Mouse (Mus musculus): ENCODE measurements around the gene Zfp189. TPM values are rescaled to one million over a fixed set of nuclear protein-coding genes. Genes with fewer than 3 reads are reported as not detected.

Gene Zfp189
- polyA plus RNA-seq, 1 experiment: 0.58 TPM

GRCm38 (mm10) chr4:49536671-49537070 is 15.7 kb downstream of the Zfp189 start:
- Histone ChIP-seq H3K36me3 (ENCODE audit: control insufficient read depth, insufficient read depth, low read length) (no peaks in the 10 kb centered on the region), H3K4me1 (ENCODE audit: control insufficient read depth, insufficient read depth, insufficient read length) (no peaks in the 10 kb centered on the region), H3K27me3 (ENCODE audit: control insufficient read depth, insufficient read depth, low read length) (no peaks in the 10 kb centered on the region), H3K27ac (ENCODE audit: insufficient read depth, low read length) (no peak overlapping the region), H3K4me3 (ENCODE audit: extremely low read depth, insufficient read depth, insufficient read length) (no peak overlapping the region)
- TF ChIP-seq CTCF (IDR thresholded peaks at IDR 0.05; ENCODE audit: extremely low read depth, insufficient read depth, insufficient read length, insufficient replicate concordance) (no peak), POLR2A (IDR thresholded peaks at IDR 0.05; ENCODE audit: low read depth, low read length) (no peak)
- no peak for DNase-seq (ENCODE audit: low read depth in 1 of 2, low spot score in 2 of 2)
- 94% methylated on average over 4 of the region's 4 CpGs for WGBS

DNA sequence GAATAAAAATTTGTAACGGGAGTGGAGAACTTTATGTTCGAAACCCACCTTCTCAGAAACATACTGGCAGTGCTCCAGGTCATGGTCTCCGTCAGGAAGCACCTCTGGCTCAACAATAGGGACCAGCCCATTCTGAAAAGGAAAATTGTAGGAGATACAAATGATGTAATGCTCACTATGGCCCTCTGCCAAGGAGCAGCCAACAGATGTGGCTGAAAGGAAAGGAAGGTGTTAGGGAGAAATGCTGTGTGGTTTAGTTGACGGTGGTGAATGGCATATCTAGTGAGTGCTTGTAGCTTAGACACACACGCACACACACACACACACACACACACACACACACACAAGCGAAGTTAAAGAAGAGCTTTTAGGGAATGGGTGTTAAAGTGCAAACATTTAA is 18.7 kb downstream of the Zfp189 start:
- Histone ChIP-seq H3K4me3 (ENCODE audit: extremely low read depth, insufficient read depth, insufficient read length) (no peak overlapping the region), H3K4me1 (ENCODE audit: control insufficient read depth, insufficient read depth, insufficient read length) (no peaks in the 10 kb centered on the region), H3K27me3 (ENCODE audit: control insufficient read depth, insufficient read depth, low read length) (no peaks in the 10 kb centered on the region), H3K27ac (ENCODE audit: insufficient read depth, low read length) (no peak overlapping the region), H3K36me3 (ENCODE audit: control insufficient read depth, insufficient read depth, low read length) (no peaks in the 10 kb centered on the region)
- TF ChIP-seq CTCF (IDR thresholded peaks at IDR 0.05; ENCODE audit: extremely low read depth, insufficient read depth, insufficient read length, insufficient replicate concordance): no peak
- TF ChIP-seq POLR2A (IDR thresholded peaks at IDR 0.05; ENCODE audit: low read depth, low read length): no peak
- DNase-seq (ENCODE audit: low read depth in 1 of 2, low spot score in 2 of 2): no peak
- WGBS: 65% methylated on average over 6 of the region's 6 CpGs

DNA sequence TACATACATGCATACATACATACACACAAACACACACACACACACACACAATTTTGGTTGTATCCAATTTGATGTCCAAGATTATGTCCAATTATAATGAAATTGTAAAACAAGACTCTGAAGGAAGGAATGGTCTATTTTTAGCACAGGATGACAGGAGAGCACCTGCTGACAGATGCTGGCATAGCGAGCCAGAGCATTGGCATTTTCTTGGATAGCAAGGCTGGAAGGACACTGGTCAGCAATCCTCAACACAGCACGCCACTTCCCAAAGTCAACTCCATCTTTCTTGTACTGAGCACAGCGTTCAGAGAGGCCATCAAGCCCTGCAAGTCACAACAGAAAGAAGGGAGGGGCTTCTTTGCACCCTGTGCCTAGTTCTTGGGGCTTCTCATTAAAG is 20.0 kb downstream of the Zfp189 start:
- WGBS: 83% methylated on average over 3 of the region's 3 CpGs
- no peak for TF ChIP-seq POLR2A (IDR thresholded peaks at IDR 0.05; ENCODE audit: low read depth, low read length)
- TF ChIP-seq CTCF (IDR thresholded peaks at IDR 0.05; ENCODE audit: extremely low read depth, insufficient read depth, insufficient read length, insufficient replicate concordance): no peak
- no peak for DNase-seq (ENCODE audit: low read depth in 1 of 2, low spot score in 2 of 2)
- no peaks in the 10 kb centered on the region for H3K27me3 ChIP-seq (ENCODE audit: control insufficient read depth, insufficient read depth, low read length)
- H3K4me1 ChIP-seq (ENCODE audit: control insufficient read depth, insufficient read depth, insufficient read length): no peaks in the 10 kb centered on the region
- no peak overlapping the region for H3K4me3 ChIP-seq (ENCODE audit: extremely low read depth, insufficient read depth, insufficient read length)
- no peaks in the 10 kb centered on the region for H3K36me3 ChIP-seq (ENCODE audit: control insufficient read depth, insufficient read depth, low read length)
- no peak overlapping the region for H3K27ac ChIP-seq (ENCODE audit: insufficient read depth, low read length)

- Histone ChIP-seq H3K36me3 (ENCODE audit: control insufficient read depth, insufficient read depth, low read length) (no peaks in the 10 kb centered on the region), H3K27ac (ENCODE audit: insufficient read depth, low read length) (no peak overlapping the region), H3K27me3 (ENCODE audit: control insufficient read depth, insufficient read depth, low read length) (no peaks in the 10 kb centered on the region), H3K4me1 (ENCODE audit: control insufficient read depth, insufficient read depth, insufficient read length) (no peaks in the 10 kb centered on the region), H3K4me3 (ENCODE audit: extremely low read depth, insufficient read depth, insufficient read length) (no peak overlapping the region)
- no peak for TF ChIP-seq CTCF (IDR thresholded peaks at IDR 0.05; ENCODE audit: extremely low read depth, insufficient read depth, insufficient read length, insufficient replicate concordance)
- no peak for TF ChIP-seq POLR2A (IDR thresholded peaks at IDR 0.05; ENCODE audit: low read depth, low read length)
- 82% methylated on average over 2 of the region's 2 CpGs for WGBS
- DNase-seq (ENCODE audit: low read depth in 1 of 2, low spot score in 2 of 2): no peak
These were observed 25.1 kb downstream of the Zfp189 start for GRCm38 (mm10) chr4:49546026-49546425.

DNA sequence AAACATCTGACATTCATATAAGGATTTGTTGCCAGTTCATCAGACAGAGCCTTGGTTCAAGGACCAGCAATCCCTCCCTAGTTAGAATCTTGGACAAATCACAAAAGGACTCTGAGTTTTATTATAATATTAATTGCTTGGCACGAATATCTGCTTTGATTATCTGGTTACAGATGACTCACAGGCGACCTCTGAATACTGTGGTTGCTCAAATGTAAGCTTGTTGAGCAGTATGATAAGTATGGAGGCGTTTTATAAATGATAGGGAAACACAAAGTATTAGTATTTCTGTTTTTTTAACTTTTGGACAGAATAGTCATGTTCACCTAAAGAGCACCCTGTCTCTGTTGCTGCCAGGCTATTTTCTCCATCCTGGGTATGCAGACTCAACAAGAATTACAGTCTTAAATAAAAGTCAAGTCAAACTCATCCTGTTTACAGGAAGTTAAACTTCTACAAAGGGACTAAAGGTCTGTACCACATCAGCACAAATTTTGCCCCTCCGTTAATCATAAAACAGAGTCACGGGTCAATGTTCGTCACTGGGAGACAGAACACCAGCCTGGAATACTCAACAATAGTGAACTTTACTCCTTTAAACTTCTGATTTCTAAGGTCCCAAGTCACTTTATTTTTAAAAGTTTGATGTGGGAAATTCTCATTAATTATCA is 26.0 kb downstream of the Zfp189 start:
- DNase-seq (ENCODE audit: low read depth in 1 of 2, low spot score in 2 of 2): no peak
- Histone ChIP-seq H3K4me3 (ENCODE audit: extremely low read depth, insufficient read depth, insufficient read length) (no peak overlapping the region), H3K4me1 (ENCODE audit: control insufficient read depth, insufficient read depth, insufficient read length) (no peaks in the 10 kb centered on the region), H3K27ac (ENCODE audit: insufficient read depth, low read length) (no peak overlapping the region), H3K27me3 (ENCODE audit: control insufficient read depth, insufficient read depth, low read length) (no peaks in the 10 kb centered on the region), H3K36me3 (ENCODE audit: control insufficient read depth, insufficient read depth, low read length) (no peaks in the 10 kb centered on the region)
- no peak for TF ChIP-seq POLR2A (IDR thresholded peaks at IDR 0.05; ENCODE audit: low read depth, low read length)
- no peak for TF ChIP-seq CTCF (IDR thresholded peaks at IDR 0.05; ENCODE audit: extremely low read depth, insufficient read depth, insufficient read length, insufficient replicate concordance)
- WGBS: 76% methylated on average over 6 of the region's 6 CpGs

GRCm38 (mm10) chr4:49547544-49548219 is 26.7 kb downstream of the Zfp189 start:
- no peak for DNase-seq (ENCODE audit: low read depth in 1 of 2, low spot score in 2 of 2)
- Histone ChIP-seq H3K4me3 (ENCODE audit: extremely low read depth, insufficient read depth, insufficient read length) (no peak overlapping the region), H3K36me3 (ENCODE audit: control insufficient read depth, insufficient read depth, low read length) (no peaks in the 10 kb centered on the region), H3K27me3 (ENCODE audit: control insufficient read depth, insufficient read depth, low read length) (no peaks in the 10 kb centered on the region), H3K27ac (ENCODE audit: insufficient read depth, low read length) (no peak overlapping the region), H3K4me1 (ENCODE audit: control insufficient read depth, insufficient read depth, insufficient read length) (no peaks in the 10 kb centered on the region)
- 84% methylated on average over 7 of the region's 7 CpGs for WGBS
- TF ChIP-seq POLR2A (IDR thresholded peaks at IDR 0.05; ENCODE audit: low read depth, low read length): no peak
- no peak for TF ChIP-seq CTCF (IDR thresholded peaks at IDR 0.05; ENCODE audit: extremely low read depth, insufficient read depth, insufficient read length, insufficient replicate concordance)

- no peak within 1 kb of the TSS for H3K27ac ChIP-seq (ENCODE audit: insufficient read depth, low read length)
- 47% methylated on average over 3 of the region's 3 CpGs for WGBS
- no peak for TF ChIP-seq POLR2A (IDR thresholded peaks at IDR 0.05; ENCODE audit: low read depth, low read length)
- no peak for TF ChIP-seq CTCF (IDR thresholded peaks at IDR 0.05; ENCODE audit: extremely low read depth, insufficient read depth, insufficient read length, insufficient replicate concordance)
- DNase-seq (ENCODE audit: low read depth in 1 of 2, low spot score in 2 of 2): no peak
- H3K36me3 ChIP-seq (ENCODE audit: control insufficient read depth, insufficient read depth, low read length): no peaks in the 10 kb centered on the region
- H3K4me3 ChIP-seq (ENCODE audit: extremely low read depth, insufficient read depth, insufficient read length): no peak within 1 kb of the TSS
- H3K27me3 ChIP-seq (ENCODE audit: control insufficient read depth, insufficient read depth, low read length): no peaks in the 10 kb centered on the region
- no peaks in the 10 kb centered on the region for H3K4me1 ChIP-seq (ENCODE audit: control insufficient read depth, insufficient read depth, insufficient read length)
These were observed 28.4 kb downstream of the Zfp189 start, which contains the start of gene Aldob for GRCm38 (mm10) chr4:49549383-49549782. Gene Aldob, minus strand, starts transcription at chr4:49549546.

Measured in spleen, adult 2 months (tissue).